Mouse (Mus musculus): ENCODE results near the gene Xrcc5. TPM values are rescaled to one million over a fixed set of nuclear protein-coding genes. Genes with fewer than 3 reads are reported as not detected.

The Xrcc5 gene
- polyA plus RNA-seq, 1 experiment from 2014 or later, result 34.0 TPM

DNA sequence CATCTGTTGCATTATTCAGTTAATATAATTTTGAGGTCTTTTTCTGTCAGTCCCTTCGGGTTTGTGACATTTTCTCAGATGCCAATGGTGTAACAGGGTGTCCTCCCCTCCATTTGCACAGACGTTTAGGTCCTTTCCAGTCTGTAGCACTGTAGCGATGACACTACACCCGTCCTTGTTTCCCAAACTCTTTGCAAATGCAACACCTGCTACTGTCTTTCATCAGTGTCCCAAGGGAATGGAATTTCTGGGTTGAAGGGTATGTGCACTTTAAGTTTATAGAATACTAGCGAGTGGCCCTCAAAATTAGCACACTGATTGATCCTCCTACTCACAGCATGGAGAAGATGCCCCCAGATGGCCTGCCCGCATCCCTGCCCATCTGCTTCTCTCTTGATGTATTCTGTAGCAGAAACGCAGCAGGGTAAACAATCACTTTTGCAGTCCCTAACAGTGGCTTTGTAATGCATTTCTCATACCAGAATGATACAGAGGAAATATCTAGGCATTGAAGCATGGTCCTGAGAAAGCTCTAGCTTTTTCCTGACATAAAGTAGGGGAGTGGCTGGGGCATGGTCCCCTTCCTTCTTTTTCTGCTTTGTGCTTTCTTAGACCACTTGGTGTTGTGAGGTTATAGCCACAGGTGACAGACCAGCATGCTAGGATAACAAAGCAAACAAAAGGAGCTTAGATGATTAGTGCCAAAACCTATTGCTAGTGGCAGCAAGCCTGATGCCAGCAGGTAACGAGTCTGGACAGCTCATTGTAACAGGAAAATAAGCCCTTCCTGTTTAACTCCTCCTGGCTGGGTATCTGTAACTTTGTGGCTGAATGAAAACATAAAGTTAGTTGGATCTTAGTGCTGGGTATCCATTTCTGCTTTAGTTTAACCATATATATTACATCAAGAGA lies 111.8 kb downstream of the Xrcc5 start:
- H3K4me1 ChIP-seq (ENCODE audit: control insufficient read depth, insufficient read depth, low read length), result peaks cover 5% of the 10 kb centered on the region; the same call in 1 of the 2 replicates
- H3K36me3 ChIP-seq (ENCODE audit: control insufficient read depth, insufficient read depth, low read length), result no peaks in the 10 kb centered on the region
- no peaks in the 10 kb centered on the region for H3K27me3 ChIP-seq (replicated peaks; ENCODE audit: control insufficient read depth, insufficient read depth, low read length)
- H3K27ac ChIP-seq (ENCODE audit: low read length), result no peak overlapping the region
- WGBS, result 74% methylated on average over 8 of the region's 8 CpGs
- no peak overlapping the region for H3K4me2 ChIP-seq (ENCODE audit: low read depth, low read length)
- no peak overlapping the region for H3K4me3 ChIP-seq (ENCODE audit: low read length)
- no peaks in the 10 kb centered on the region for H3K9me3 ChIP-seq (ENCODE audit: control insufficient read depth, low read length)
- ATAC-seq, result no peak
- no peak overlapping the region for H3K9ac ChIP-seq (ENCODE audit: low read depth, low read length)

DNA sequence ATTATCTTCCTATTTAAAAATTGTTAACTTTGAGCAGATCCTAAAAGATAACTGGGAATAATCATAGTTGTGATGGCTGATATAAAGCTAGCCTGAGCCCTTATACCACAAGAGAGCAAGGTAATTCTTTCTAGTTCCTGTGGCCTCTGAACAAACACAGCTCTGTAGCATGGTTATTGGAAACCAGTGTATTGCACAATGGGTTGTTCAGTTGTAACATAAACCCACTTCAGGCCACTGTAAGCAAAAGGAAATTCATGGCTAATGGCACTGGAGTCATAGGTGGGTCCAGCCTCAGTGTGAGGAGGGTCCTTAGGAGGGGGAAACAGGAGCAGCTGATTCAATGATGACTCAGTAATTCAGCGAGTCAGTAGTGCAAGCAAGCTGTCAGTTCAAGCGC lies 113.0 kb downstream of the Xrcc5 start:
- Histone ChIP-seq H3K4me2 (ENCODE audit: low read depth, low read length) (no peak overlapping the region), H3K9me3 (ENCODE audit: control insufficient read depth, low read length) (no peaks in the 10 kb centered on the region), H3K27ac (ENCODE audit: low read length) (no peak overlapping the region), H3K4me1 (ENCODE audit: control insufficient read depth, insufficient read depth, low read length) (no peaks in the 10 kb centered on the region), H3K4me3 (ENCODE audit: low read length) (no peak overlapping the region), H3K36me3 (ENCODE audit: control insufficient read depth, insufficient read depth, low read length) (no peaks in the 10 kb centered on the region), H3K27me3 (replicated peaks; ENCODE audit: control insufficient read depth, insufficient read depth, low read length) (no peaks in the 10 kb centered on the region), H3K9ac (ENCODE audit: low read depth, low read length) (no peak overlapping the region)
- ATAC-seq, result no peak
- WGBS, result 61% methylated on average over 2 of the region's 2 CpGs

DNA sequence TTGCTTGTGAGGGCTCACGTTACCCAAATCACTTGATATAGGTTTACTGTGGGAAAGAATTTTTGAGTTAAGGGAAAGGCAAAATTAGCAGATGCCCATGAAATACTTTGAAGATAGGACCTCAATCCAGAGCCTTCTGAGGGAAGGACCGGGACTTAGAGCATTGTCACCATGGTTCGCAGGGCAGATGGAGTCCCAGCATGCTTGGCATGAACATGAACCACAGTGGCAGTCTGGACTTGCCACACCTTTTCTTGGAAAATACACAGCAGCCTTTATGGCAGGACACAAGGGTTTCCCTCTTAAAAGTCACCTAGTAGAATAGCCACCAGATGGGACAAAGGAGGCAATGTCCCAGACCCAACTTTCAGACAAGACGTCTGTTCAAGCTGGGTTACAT lies 114.9 kb downstream of the Xrcc5 start:
- Histone ChIP-seq H3K27ac (ENCODE audit: low read length) (no peak overlapping the region), H3K9me3 (ENCODE audit: control insufficient read depth, low read length) (no peaks in the 10 kb centered on the region), H3K4me2 (ENCODE audit: low read depth, low read length) (no peak overlapping the region), H3K9ac (ENCODE audit: low read depth, low read length) (no peak overlapping the region), H3K4me1 (ENCODE audit: control insufficient read depth, insufficient read depth, low read length) (no peaks in the 10 kb centered on the region), H3K27me3 (replicated peaks; ENCODE audit: control insufficient read depth, insufficient read depth, low read length) (no peaks in the 10 kb centered on the region), H3K4me3 (ENCODE audit: low read length) (no peak overlapping the region), H3K36me3 (ENCODE audit: control insufficient read depth, insufficient read depth, low read length) (no peaks in the 10 kb centered on the region)
- no peak for ATAC-seq
- 89% methylated on average over 4 of the region's 4 CpGs for WGBS

DNA sequence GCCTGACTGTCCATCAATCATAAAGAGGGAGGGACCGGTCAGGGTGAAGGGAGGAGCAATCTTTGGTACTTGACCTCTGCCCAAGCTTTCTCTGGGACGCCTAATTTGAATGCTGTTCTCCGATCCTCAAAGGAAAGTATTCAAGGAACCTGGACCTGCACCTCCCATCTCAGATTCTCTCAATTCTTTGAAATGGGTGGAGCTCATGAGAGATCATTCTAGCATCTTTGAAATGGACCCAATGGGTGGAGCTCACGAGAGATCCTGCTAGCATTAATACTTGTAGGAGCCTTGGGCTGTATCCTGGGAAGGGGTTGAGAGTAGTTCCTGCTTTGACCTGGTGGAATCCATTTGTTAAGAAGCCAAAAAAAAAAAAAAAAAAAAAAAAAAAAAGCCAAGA lies 119.2 kb downstream of the Xrcc5 start:
- Histone ChIP-seq H3K9ac (ENCODE audit: low read depth, low read length) (no peak overlapping the region), H3K27me3 (replicated peaks; ENCODE audit: control insufficient read depth, insufficient read depth, low read length) (no peaks in the 10 kb centered on the region), H3K4me2 (ENCODE audit: low read depth, low read length) (no peak overlapping the region), H3K36me3 (ENCODE audit: control insufficient read depth, insufficient read depth, low read length) (no peaks in the 10 kb centered on the region), H3K4me3 (ENCODE audit: low read length) (no peak overlapping the region), H3K27ac (ENCODE audit: low read length) (no peak overlapping the region), H3K9me3 (ENCODE audit: control insufficient read depth, low read length) (no peaks in the 10 kb centered on the region), H3K4me1 (ENCODE audit: control insufficient read depth, insufficient read depth, low read length) (no peaks in the 10 kb centered on the region)
- no peak for ATAC-seq
- 78% methylated on average over 4 of the region's 4 CpGs for WGBS

DNA sequence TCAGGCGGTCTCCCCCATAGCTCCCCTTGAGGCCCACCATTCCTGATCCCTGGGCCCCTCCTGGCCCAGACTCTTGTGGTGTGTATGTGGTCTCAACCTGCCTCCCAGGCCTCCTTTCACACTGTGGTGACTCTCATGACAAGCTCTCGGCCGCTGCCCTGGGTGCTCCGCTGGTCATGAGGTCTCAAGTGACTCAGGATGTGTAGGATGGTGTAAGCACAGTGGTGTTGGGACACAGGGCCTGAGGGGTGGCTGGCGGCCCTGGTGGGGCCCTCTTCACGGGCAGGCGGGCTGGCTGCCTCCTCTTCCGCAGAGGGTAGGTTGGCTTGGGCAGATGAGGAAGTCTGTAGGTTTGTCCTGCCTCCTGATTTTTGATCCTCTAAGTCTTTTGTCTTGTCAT lies 121.3 kb downstream of the Xrcc5 start:
- H3K4me3 ChIP-seq (ENCODE audit: low read length), result no peak overlapping the region
- no peaks in the 10 kb centered on the region for H3K9me3 ChIP-seq (ENCODE audit: control insufficient read depth, low read length)
- no peaks in the 10 kb centered on the region for H3K4me1 ChIP-seq (ENCODE audit: control insufficient read depth, insufficient read depth, low read length)
- no peak for ATAC-seq
- no peaks in the 10 kb centered on the region for H3K36me3 ChIP-seq (ENCODE audit: control insufficient read depth, insufficient read depth, low read length)
- 87% methylated on average over 8 of the region's 8 CpGs for WGBS
- no peak overlapping the region for H3K4me2 ChIP-seq (ENCODE audit: low read depth, low read length)
- no peaks in the 10 kb centered on the region for H3K27me3 ChIP-seq (replicated peaks; ENCODE audit: control insufficient read depth, insufficient read depth, low read length)
- H3K27ac ChIP-seq (ENCODE audit: low read length), result no peak overlapping the region
- H3K9ac ChIP-seq (ENCODE audit: low read depth, low read length), result no peak overlapping the region

DNA sequence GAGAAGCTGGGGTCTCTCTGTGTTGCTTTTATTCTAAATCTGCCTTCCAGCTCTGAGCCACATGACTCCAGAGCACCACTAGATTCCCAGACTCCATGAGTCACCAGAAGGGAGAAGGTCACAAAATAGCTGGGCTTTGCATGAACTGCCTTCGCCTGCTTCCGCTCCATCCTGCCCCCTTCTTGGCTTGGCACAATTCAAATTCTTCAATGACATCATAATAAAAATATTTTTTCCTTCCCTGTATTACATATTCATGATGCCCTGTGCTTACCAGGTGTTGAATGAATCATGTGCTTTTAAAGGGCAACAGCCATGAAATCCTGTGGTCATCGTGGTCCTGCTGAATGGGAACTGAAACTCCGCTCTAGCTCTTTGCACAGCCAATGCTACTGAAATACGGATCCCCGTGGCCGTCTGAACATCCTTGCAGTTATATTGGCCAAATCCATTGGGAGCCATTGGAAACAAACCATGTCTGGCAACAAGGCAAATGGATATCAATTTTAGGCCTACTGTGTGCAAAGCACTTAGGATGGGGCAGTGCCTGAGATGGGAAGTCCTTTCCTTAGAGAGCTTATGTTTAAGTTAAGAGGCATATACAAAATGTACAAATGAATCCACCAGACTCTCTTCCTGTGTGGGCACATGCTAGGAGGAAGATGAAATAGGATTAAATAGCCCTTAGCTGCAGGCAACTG lies 122.0 kb downstream of the Xrcc5 start:
- ATAC-seq, result no peak
- WGBS, result 87% methylated on average over 7 of the region's 7 CpGs
- Histone ChIP-seq H3K4me2 (ENCODE audit: low read depth, low read length) (no peak overlapping the region), H3K4me1 (ENCODE audit: control insufficient read depth, insufficient read depth, low read length) (no peaks in the 10 kb centered on the region), H3K27ac (ENCODE audit: low read length) (no peak overlapping the region), H3K4me3 (ENCODE audit: low read length) (no peak overlapping the region), H3K9me3 (ENCODE audit: control insufficient read depth, low read length) (no peaks in the 10 kb centered on the region), H3K36me3 (ENCODE audit: control insufficient read depth, insufficient read depth, low read length) (no peaks in the 10 kb centered on the region), H3K27me3 (replicated peaks; ENCODE audit: control insufficient read depth, insufficient read depth, low read length) (no peaks in the 10 kb centered on the region), H3K9ac (ENCODE audit: low read depth, low read length) (no peak overlapping the region)

DNA sequence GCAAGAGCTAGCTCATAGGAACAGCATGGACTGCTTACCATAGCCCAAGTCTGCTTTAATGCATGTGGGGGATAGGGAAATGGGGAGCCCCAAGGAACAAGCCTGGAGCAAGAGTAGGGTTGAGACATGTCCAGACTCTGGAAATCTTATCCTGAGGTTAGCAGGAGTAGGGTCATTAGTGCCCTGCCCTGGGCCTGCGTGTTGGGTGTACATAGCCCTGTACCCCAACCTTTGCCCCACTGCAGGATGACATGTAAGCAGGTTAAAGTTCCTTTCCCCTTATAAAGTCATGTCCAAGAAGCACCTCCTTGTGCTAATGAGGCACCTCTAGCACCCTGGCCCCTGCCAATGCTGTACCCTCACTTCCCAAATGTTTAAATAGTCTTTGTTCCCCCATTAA lies 125.4 kb downstream of the Xrcc5 start:
- no peak overlapping the region for H3K4me3 ChIP-seq (ENCODE audit: low read length)
- peak; percentile 74 for ATAC-seq
- no peaks in the 10 kb centered on the region for H3K27me3 ChIP-seq (replicated peaks; ENCODE audit: control insufficient read depth, insufficient read depth, low read length)
- H3K9me3 ChIP-seq (ENCODE audit: control insufficient read depth, low read length), result no peaks in the 10 kb centered on the region
- H3K9ac ChIP-seq (ENCODE audit: low read depth, low read length), result no peak overlapping the region
- H3K36me3 ChIP-seq (ENCODE audit: control insufficient read depth, insufficient read depth, low read length), result no peaks in the 10 kb centered on the region
- WGBS, result 78% methylated on average over 1 of the region's 1 CpGs
- no peaks in the 10 kb centered on the region for H3K4me1 ChIP-seq (ENCODE audit: control insufficient read depth, insufficient read depth, low read length)
- no peak overlapping the region for H3K4me2 ChIP-seq (ENCODE audit: low read depth, low read length)
- no peak overlapping the region for H3K27ac ChIP-seq (ENCODE audit: low read length)

DNA sequence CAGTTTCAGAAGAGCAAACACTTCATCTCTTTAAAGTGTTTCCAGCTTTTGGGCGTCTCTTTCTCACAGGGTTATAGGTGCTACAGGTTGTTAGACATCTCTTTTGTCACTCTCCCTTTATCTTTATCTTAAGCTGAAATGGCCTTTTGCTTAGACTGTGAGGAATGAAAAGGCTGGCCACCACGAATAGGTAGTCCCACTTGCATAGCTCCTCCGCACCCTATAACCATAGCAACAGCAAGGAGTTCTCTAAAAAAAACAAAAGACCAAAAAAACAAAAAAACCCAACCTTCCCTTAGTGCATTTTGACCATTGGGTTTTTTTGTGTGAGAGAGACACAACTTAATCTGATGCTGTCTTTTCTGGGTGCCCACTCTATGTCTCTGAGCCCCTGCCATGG lies 127.3 kb downstream of the Xrcc5 start:
- H3K27ac ChIP-seq (ENCODE audit: low read length), result no peak overlapping the region
- ATAC-seq, result no peak
- H3K4me3 ChIP-seq (ENCODE audit: low read length), result no peak overlapping the region
- H3K9ac ChIP-seq (ENCODE audit: low read depth, low read length), result no peak overlapping the region
- no peaks in the 10 kb centered on the region for H3K9me3 ChIP-seq (ENCODE audit: control insufficient read depth, low read length)
- no peaks in the 10 kb centered on the region for H3K36me3 ChIP-seq (ENCODE audit: control insufficient read depth, insufficient read depth, low read length)
- WGBS, result 58% methylated on average over 3 of the region's 3 CpGs
- H3K4me1 ChIP-seq (ENCODE audit: control insufficient read depth, insufficient read depth, low read length), result no peaks in the 10 kb centered on the region
- H3K4me2 ChIP-seq (ENCODE audit: low read depth, low read length), result no peak overlapping the region
- no peaks in the 10 kb centered on the region for H3K27me3 ChIP-seq (replicated peaks; ENCODE audit: control insufficient read depth, insufficient read depth, low read length)

DNA sequence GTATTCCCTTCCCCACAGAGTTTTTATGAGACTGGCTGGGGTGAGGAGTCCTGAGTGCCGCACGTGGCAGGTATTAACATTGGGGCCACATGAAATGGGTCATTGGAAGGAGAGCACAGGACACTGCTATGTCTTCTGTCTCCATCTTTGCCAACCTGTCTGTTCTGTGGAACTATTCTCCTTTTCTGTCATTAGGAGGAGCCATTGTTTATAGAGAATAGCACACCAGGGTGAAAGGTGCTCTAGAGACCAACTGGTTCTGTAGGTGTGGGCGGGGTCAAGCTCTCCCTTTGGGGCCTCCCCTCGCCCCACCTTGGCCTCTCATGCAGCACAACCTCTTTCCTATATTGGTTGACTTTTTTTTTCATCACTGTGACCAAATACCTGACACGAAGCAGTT lies 129.7 kb downstream of the Xrcc5 start:
- no peaks in the 10 kb centered on the region for H3K9me3 ChIP-seq (ENCODE audit: control insufficient read depth, low read length)
- no peak for ATAC-seq
- 76% methylated on average over 5 of the region's 5 CpGs for WGBS

More for the DNA sequence above, 129.7 kb downstream of the Xrcc5 start:
- Histone ChIP-seq H3K36me3 (ENCODE audit: control insufficient read depth, insufficient read depth, low read length) (no peaks in the 10 kb centered on the region), H3K27me3 (replicated peaks; ENCODE audit: control insufficient read depth, insufficient read depth, low read length) (no peaks in the 10 kb centered on the region), H3K9ac (ENCODE audit: low read depth, low read length) (no peak overlapping the region), H3K4me2 (ENCODE audit: low read depth, low read length) (no peak overlapping the region), H3K4me1 (ENCODE audit: control insufficient read depth, insufficient read depth, low read length) (no peaks in the 10 kb centered on the region), H3K4me3 (ENCODE audit: low read length) (no peak overlapping the region), H3K27ac (ENCODE audit: low read length) (no peak overlapping the region)

All from intestine, embryonic 16.5 days (tissue).